Mouse (Mus musculus) ES-E14 (cell line): ENCODE measurements around the gene Alox5. TPM values are rescaled to one million over a fixed set of nuclear protein-coding genes. Genes with fewer than 3 reads are reported as not detected.

Experiments
- DNase-seq: peaks from one replicate; pipeline ENCODE4 v3.0.0-alpha.2; 2013; ENCODE audit warnings: low read depth, low spot score
- H3K27ac ChIP-seq: 2 replicates; pipeline ENCODE4 v1.5.1; 2012; ENCODE audit warnings: low read depth, mild to moderate bottlenecking, low read length, moderate library complexity, mixed read lengths; ENCODE audit not compliant: poor library complexity, insufficient read depth, severe bottlenecking
- H3K36me3 ChIP-seq: 2 replicates; pipeline ENCODE4 v1.6.1; 2012; ENCODE audit warnings: mild to moderate bottlenecking, low read length, moderate library complexity, mixed read lengths; ENCODE audit not compliant: control insufficient read depth, poor library complexity, insufficient read depth, severe bottlenecking
- H3K4me1 ChIP-seq, 2 experiments: fragments of 150-350 bp in 1 of 2; sonication (generic) in 1 of 2; 2 replicates each; pipeline ENCODE4 v1.6.1; 2012; ENCODE audit warnings: low read length in 2 of 2, mild to moderate bottlenecking in 1 of 2, mixed read lengths in 1 of 2; ENCODE audit not compliant: control insufficient read depth in 2 of 2, insufficient read depth in 2 of 2, poor library complexity in 1 of 2
- H3K4me3 ChIP-seq, 2 experiments: fragments of 150-350 bp in 1 of 2; sonication (generic) in 1 of 2; 2 replicates each; pipeline ENCODE4 v1.5.1; 2012; ENCODE audit warnings: low read length in 2 of 2, low read depth in 1 of 2, mild to moderate bottlenecking in 1 of 2, mixed read lengths in 1 of 2; ENCODE audit not compliant: insufficient read depth in 1 of 2, poor library complexity in 1 of 2, severe bottlenecking in 1 of 2
- H3K9ac ChIP-seq: 2 replicates; pipeline ENCODE4 v1.6.1; 2012; ENCODE audit warnings: low read depth, mild to moderate bottlenecking, low read length, mixed read lengths; ENCODE audit not compliant: poor library complexity, insufficient read depth, severe bottlenecking
- H3K9me3 ChIP-seq: fragments of 150-350 bp; sonication (generic); 2 replicates; pipeline ENCODE4 v1.6.1; 2012; ENCODE audit warnings: low read depth, mild to moderate bottlenecking, low read length; ENCODE audit not compliant: control insufficient read depth, insufficient read depth
- CHD2 ChIP-seq: IDR thresholded peaks from 2 replicates; pipeline ENCODE4 v1.6.1; 2014; ENCODE audit warnings: mild to moderate bottlenecking, low read depth, low read length, inconsistent platforms
- HCFC1 ChIP-seq: IDR thresholded peaks from 2 replicates; pipeline ENCODE4 v1.6.1; 2012; ENCODE audit warnings: low read length, inconsistent platforms, borderline replicate concordance; ENCODE audit not compliant: insufficient read depth
- MAFK ChIP-seq: IDR thresholded peaks from 2 replicates; pipeline ENCODE4 v1.6.1; 2014; ENCODE audit warnings: mild to moderate bottlenecking, low read depth, low read length, inconsistent platforms; ENCODE audit not compliant: insufficient read depth
- ZC3H11A ChIP-seq: IDR thresholded peaks from 2 replicates; pipeline ENCODE4 v1.6.1; 2012; ENCODE audit warnings: low read depth, mild to moderate bottlenecking, inconsistent platforms, low read length, borderline replicate concordance
- ZNF384 ChIP-seq: IDR thresholded peaks from 2 replicates; pipeline ENCODE4 v1.6.1; 2012; ENCODE audit warnings: low read depth, low read length, inconsistent platforms
- in situ Hi-C, 2 experiments: fragments of 600-800 bp; cut with MboI; formaldehyde crosslinking; loops; one replicate each; pipeline ENCODE4 v1.15.1; 2025; ENCODE audit warnings: low sequenced_read_pairs in 2 of 2, inconsistent platforms in 1 of 2; ENCODE audit not compliant: unreplicated experiment in 2 of 2
- total RNA-seq: library from RNA; depleted of rRNA; stranded (reverse); fragments of 300-350 nt; gene quantifications from 2 replicates; pipeline ENCODE4 v1.2.3, GENCODE M21; 2012

Alox5 gene
- total RNA-seq, 1 experiment = 3.3 TPM

- no peaks in the 10 kb centered on the region for H3K9me3 ChIP-seq
- no peaks in the 10 kb centered on the region for H3K4me1 ChIP-seq
- H3K27ac ChIP-seq = no peak overlapping the region
- in situ Hi-C loops = no loop called here
- no peaks in the 10 kb centered on the region for H3K36me3 ChIP-seq
- TF ChIP-seq ZC3H11A = no peak
- TF ChIP-seq HCFC1 = no peak
- TF ChIP-seq MAFK = no peak
- no peak for TF ChIP-seq CHD2
- no peak for TF ChIP-seq ZNF384
- DNase-seq = no peak
- H3K4me3 ChIP-seq = no peak overlapping the region
- H3K9ac ChIP-seq = no peak overlapping the region
These were observed 22.1 kb downstream of the Alox5 start for GRCm38 (mm10) chr6:116438864-116439263.

- in situ Hi-C loops = no loop called here
- no peak overlapping the region for H3K27ac ChIP-seq
- peak; percentile 7 for DNase-seq
- H3K36me3 ChIP-seq = no peaks in the 10 kb centered on the region
- no peaks in the 10 kb centered on the region for H3K4me1 ChIP-seq
- TF ChIP-seq ZNF384 (no peak), CHD2 (no peak), ZC3H11A (no peak), HCFC1 (no peak), MAFK (no peak)
- no peaks in the 10 kb centered on the region for H3K9me3 ChIP-seq
- H3K4me3 ChIP-seq = no peak overlapping the region
- no peak overlapping the region for H3K9ac ChIP-seq
These were observed 32.7 kb downstream of the Alox5 start for GRCm38 (mm10) chr6:116428282-116428681.

GRCm38 (mm10) chr6:116427552-116427951, 33.4 kb downstream of the Alox5 start:
- H3K36me3 ChIP-seq = no peaks in the 10 kb centered on the region
- in situ Hi-C loops = no loop called here
- H3K4me3 ChIP-seq = no peak overlapping the region
- H3K4me1 ChIP-seq = no peaks in the 10 kb centered on the region
- no peak for TF ChIP-seq MAFK
- TF ChIP-seq ZNF384 = no peak
- TF ChIP-seq ZC3H11A = no peak
- no peak for TF ChIP-seq CHD2
- no peak for TF ChIP-seq HCFC1
- DNase-seq = no peak
- no peak overlapping the region for H3K27ac ChIP-seq
- H3K9me3 ChIP-seq = no peaks in the 10 kb centered on the region
- no peak overlapping the region for H3K9ac ChIP-seq

GRCm38 (mm10) chr6:116423664-116424063, 37.3 kb downstream of the Alox5 start:
- no peak overlapping the region for H3K9ac ChIP-seq
- H3K27ac ChIP-seq = no peak overlapping the region
- TF ChIP-seq ZNF384 (no peak), MAFK (no peak), HCFC1 (no peak), CHD2 (no peak), ZC3H11A (no peak)
- H3K4me1 ChIP-seq = no peaks in the 10 kb centered on the region
- H3K4me3 ChIP-seq = no peak overlapping the region
- no peaks in the 10 kb centered on the region for H3K9me3 ChIP-seq
- in situ Hi-C loops = no loop called here
- no peak for DNase-seq
- H3K36me3 ChIP-seq = no peaks in the 10 kb centered on the region

GRCm38 (mm10) chr6:116422991-116423390, 38.0 kb downstream of the Alox5 start:
- no peaks in the 10 kb centered on the region for H3K9me3 ChIP-seq
- no peak for DNase-seq
- in situ Hi-C loops = no loop called here
- no peak overlapping the region for H3K4me3 ChIP-seq
- H3K27ac ChIP-seq = no peak overlapping the region
- no peaks in the 10 kb centered on the region for H3K4me1 ChIP-seq
- no peaks in the 10 kb centered on the region for H3K36me3 ChIP-seq
- no peak overlapping the region for H3K9ac ChIP-seq
- TF ChIP-seq HCFC1 (no peak), ZC3H11A (no peak)
